Mouse (Mus musculus) G1E (cell line): ENCODE measurements around the gene Gls2.

Experiments used
- CTCF ChIP-seq: IDR thresholded peaks from 2 replicates; pipeline ENCODE4 v1.5.1; 2012; ENCODE audit warnings: low read depth, low read length, inconsistent platforms, mixed read lengths
- POLR2AphosphoS5 ChIP-seq: IDR thresholded peaks from 2 replicates; pipeline ENCODE4 v1.6.1; 2012; ENCODE audit warnings: low read depth, low read length, inconsistent platforms; ENCODE audit not compliant: insufficient replicate concordance

DNA sequence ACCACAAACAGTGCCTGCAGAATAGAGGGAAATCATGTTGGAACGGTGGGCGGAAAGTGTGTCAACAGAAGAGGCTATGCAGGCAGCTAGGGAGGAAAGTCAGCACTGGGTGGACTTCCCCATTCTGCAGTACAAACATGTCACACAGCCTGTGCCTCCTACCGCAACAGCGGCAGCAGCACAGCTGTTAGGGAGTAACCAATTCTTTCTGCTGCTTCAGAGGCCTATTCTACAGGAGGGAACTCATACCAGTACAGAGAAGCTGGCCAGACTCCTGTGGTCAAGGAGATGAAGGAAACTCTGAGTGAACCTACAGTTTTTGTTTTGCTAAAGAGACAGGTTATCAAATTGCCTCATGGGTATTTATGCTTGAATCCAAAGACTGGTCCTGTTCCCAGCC lies 64.7 kb downstream of the Gls2 start:
- TF ChIP-seq CTCF (no peak), POLR2AphosphoS5 (no peak)
